Mouse (Mus musculus) kidney, adult 18-20 months (tissue): ENCODE measurements around the gene Ucn.

Experiments used
- DNase-seq: peaks from one replicate; pipeline ENCODE4 v3.0.0; 2021

Ucn gene

DNA sequence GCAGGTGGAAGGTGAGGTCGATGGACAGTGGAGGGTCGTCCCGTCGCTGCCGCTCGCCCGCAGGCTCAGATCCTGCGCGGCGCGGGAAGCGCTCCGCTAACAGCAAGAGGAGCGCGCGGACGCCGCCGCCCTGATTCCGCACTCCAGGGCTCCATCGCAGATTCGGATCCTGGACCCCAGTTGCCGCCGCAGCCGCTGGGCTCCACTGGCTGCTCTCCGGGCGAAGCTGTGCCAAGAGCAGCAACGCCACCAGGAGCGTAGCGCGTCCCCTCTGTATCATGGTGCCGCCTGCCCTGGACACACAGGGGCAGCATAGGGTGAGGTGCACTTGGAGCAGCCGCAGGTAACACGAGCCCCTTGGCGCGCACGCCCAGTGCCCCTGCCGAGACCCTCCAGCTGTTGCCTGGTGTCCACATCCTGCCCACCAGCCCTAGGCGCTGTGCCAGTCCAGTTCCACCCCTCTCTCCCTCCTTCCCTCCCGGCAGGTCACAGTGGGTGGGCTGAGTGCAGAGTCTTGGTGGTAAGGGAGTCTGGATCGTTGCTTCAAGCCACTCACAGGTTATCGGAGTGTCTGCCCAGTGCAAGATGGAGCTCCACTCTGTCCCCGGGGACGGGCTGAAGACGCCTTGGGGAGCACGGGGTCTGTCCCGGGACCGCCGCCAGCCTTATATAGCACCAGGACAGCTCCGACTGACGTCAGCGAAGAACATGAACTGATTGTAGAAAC is at the start of gene Ucn:
Gene Ucn, minus strand, starts transcription at position 589 of the 727 bp plus-strand sequence.
- no peak for DNase-seq

DNA sequence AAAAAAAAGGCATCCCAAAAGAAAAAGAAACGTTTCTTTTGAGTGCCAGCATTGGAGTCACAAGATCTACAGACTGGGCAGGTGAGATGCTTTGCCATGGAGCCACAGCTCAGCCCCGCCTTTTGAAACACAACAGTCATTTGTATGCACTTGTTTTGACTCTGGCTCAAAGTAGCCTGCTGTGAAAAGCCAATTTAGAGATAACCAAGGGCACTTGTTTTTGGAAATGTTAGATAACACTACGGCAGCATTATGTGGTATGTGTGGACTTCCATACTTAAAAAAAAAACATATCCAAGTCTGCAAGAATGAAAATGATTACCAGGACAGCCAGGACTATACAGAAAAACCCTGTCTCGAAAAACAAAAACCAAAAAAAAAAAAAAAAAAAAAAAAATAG is 45.0 kb upstream of the Ucn start:
- no peak for DNase-seq

DNA sequence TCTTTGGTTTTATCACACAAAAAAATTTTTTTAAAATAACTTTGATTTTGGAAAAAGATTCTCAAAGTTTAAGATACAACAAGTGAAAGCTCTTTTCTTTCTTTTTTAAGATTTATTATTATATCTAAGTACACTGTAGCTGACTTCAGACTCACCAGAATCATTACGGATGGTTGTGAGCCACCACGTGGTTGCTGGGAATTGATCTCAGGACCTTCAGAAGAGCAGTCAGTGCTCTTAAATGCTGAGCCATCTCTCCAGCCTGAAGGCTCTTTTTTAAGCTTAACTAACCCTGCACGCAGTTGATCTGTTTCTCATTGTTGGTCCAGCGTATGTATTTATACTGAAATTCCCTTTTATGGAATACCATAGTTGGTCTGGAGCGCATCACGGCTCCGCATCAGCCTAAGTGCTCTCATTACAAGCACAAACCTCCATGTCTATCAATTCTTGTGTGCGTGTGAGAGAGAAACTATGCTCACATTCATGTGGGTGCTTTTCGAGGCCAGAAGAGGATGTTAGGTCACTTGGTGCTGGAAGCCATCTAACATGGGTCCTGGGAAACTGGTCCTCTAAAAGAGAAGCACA is 42.6 kb upstream of the Ucn start:
- no peak for DNase-seq

DNA sequence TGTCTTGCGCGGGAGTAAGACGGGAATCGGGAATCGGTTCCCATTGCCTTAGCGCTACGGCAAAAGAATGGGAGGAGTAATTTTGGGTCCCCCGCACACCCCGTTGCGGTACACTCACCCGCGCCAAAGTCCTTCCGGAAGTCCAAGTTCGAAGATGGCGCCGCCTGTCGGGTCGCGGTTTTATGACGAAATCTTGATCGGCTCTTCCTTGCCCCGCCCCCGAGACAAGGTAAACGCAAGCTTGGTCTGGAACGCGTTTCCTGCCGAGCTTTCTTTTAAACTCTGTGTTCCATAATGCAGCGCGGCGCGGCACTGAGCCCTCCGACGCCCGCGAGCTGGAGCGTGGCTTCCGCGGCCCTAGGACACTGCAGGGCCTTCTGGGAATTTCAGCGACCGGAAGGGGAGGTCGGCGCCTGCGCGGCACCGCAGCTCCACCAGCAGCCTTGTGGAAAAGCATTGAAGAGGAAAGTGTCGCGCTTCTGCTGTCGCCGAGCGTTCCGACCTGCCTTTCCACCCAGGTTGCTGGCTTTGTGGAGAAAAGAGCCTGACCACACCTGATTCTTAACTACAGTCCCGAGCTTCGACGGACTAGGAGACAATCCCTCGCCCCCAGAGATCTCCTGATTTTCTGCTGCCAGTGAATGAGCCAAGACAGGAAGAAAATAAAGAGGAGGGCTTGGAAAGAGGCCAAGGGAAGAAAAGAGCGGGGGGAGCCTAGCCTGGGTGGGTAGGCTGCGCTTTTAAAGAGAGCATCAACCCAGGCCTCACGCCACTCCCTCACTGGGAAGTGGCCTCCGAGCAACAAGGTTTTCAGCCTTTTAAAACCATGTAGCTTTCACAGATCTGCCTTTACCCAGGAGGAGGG is 41.4 kb upstream of the Ucn start, which contains the start of the genes Gm29609 and Gtf3c2:
Gene Gm29609, minus strand, starts transcription at position 146 of the 865 bp plus-strand sequence.
Gene Gtf3c2, minus strand, starts transcription at position 379 of the 865 bp plus-strand sequence.
- peak; percentile 96 for DNase-seq

DNA sequence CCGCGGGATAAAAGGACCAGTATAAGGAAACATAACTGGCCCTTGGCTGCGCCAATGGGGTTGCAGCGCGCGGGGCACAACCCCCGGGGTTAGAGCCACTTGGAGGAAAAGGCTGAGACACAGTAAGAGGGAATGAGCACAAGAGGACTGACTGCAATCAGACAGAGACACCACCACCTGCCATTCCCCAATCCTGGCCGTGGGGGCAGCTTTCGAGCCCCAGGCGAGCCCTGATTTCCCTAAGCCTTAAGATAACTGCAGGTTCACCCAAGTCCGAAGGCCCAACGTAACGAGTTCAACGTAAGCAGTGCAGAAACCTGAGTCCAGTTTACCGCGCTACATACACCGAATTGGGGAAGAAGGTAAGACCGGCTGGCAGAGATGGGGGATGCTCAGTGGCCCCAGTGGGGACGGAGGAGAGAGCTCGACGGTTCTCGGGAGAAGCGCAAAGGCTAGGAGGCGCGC is 40.7 kb upstream of the Ucn start:
- DNase-seq = no peak

DNA sequence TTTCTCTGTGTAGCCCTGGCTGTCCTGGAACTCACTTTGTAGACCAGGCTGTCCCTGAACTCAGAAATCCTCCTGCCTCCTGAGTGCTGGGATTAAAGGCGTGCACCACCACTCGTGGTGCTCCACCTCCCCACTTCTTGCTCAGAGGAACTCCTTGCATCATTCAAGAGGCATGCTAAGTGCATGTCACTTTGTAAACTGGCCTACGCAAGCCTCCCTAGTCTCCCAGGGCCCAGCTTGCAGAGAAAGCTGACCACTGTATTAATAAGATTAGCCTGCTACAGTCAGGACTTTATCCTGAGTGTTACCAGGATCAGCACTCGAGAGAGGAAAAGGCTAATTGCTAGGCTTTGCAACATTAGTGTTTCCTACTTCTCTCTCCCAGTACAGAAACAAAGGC is 30.0 kb upstream of the Ucn start:
- no peak for DNase-seq

DNA sequence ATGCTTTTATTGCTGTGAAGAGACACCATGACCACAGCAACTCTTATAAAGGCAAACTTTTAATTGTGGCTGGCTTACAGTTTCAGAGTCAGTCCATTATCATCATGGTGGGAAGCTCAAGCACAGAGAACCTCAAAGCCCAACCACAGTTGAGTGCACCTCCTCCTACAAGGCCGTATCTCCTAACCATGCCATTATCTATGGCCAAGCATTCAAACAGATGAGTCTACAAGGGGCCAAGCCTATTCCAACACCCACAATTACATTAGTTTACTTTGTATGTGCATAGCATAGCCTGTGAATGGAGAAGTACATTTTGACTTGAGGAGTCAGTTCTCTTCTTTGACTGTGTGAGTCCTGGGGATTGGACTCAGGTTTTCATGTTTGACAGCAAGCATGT is 26.2 kb upstream of the Ucn start:
- no peak for DNase-seq

DNA sequence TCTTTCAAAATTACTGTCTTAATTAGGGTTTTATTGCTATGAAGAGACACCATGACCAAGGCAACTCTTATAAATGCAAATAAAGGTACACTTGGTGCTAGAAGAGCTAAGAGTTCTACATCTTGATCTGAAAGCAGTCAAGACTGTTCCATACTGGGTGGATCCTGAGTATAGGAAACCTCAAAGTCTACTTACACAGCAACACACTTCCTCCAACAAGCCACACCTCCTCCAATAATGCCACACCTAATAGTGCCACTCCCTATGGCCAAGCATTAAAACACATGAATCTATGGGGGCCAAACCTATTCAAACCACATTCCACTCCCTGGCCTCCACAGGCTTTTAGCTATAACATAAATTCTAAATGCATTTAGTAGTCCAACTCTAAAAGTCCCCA is 23.8 kb upstream of the Ucn start:
- no peak for DNase-seq

DNA sequence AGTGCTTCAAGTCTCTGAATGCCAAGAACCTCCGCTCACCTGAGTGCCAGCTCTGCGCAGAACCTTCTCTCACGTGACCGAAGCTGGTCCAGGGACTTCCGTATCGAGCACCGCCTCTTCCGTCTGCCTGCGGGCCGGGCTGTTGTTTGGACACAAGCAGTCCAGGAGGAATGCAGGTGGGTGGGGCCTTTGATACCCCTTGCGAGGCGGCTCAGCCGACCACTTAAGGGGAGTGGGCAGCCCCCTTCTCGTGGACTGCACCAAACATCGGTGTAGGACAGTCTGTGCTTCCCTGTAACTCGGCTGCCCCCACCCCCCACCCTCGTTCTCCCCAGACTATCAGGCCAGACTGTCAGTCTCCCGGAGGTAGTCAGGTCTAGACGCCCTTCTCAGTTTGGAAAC is 15.5 kb upstream of the Ucn start, which contains the start of gene Mpv17:
Gene Mpv17, minus strand, starts transcription at position 100 of the 402 bp plus-strand sequence.
- peak; percentile 89 for DNase-seq

DNA sequence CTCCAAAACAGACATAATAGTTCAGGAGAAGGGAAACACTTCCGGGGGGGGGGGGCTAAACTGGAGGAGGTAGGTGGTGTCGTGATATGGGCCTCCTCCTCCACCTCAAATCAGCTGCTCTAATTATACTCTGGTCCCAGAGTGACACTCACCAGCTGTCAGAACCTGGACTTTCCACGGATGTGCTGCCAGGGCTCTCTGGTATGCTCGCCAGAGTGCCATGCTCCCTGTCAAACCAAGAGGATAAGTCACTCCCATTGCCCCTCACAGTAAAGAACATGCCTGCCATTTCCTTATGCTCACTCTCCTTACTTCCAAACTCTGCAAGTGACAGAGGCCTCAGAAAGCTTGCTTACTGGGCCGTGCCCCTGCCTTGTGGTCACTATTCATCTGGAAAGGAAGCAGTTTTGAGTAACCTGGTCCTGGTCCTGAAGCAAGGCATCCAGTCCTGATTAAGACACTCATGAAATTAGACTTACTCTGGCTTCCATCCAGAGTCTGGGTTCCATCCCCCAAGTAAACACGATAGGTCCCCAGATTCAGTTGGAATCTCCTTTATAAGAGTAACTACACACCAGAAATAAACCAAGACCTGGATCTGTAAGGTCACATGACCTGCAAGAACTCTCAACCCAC is 15.0 kb upstream of the Ucn start:
- no peak for DNase-seq

DNA sequence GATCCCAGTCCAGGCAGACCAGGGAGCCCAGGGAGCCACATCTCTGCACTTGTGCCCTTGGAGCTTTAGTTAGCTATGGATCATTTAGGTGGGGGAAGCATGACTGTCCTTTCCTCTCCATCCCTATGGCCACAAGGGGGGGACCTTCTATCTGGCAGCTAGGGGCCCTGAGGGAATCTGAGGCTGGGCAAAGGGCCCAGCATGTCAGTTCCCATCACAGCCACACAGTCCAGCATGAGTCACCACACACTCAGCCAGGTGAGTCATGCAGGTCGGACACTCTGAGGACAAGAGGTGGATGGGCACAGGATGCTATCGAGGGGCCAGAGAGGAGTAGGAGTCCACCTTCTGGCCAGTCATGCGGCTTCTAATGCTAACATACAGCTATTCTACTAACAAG is 13.1 kb upstream of the Ucn start:
- no peak for DNase-seq

DNA sequence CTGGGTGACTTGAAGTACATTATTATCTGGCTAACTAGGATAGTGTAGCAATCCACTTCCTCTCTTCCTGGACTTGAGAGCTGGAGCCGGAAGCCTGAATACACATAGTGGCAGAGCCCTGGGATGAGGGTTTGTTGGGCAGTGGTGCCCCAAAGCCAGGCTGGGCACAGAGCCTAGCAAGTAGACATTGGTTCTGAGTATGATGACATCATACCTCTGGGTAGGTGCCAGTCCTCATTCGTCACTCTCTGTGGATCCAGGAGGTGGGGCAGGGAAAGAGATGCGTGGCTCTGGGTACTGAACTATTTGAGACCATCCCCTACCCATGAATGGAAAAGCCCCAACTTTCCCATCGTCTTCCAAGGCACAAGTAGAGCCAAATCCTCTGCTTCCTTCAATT is 11.2 kb upstream of the Ucn start:
- DNase-seq = no peak

DNA sequence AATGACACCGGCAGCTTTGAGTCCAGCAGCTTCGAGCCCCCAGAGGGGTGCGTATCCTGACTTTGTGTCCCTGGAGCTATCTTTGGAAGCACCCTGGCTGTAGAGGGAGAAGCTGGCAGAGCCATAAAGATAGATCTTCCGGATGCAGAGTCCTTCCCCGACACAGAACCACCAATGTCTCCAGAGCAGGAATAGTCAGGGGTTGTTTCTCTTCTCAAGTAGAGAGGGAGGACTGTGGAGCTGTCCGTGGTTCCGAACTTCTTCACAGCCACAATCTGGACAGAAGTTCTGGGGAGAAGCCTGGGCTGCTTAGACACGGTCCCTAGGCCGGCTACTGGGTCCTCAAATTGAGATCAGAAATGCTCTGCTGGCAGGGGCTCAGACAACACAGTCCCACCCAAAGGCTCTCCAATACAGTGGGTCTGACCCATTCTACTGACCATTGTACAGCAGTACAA is 368 bp upstream of the Ucn start:
- no peak for DNase-seq

DNA sequence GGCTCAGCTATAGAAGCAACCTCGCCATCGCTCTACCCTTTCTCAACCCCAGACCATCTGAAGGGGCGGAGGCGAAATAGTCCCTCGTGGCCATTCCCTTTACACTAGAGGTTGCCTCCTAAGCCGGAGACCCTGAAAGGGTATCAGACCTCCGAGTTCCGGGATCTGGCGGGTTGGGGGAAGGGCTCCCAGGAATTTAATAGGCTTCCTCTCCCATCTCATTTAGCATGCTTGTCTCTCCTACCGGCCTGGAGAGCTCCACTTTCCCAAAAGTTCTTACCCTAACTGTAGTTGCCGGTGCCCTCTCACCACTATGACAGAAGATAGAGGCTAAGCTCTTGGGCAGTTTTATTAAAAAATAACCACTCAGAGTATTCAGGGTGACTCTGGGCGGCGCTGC is 971 bp downstream of the Ucn start:
- DNase-seq = no peak

DNA sequence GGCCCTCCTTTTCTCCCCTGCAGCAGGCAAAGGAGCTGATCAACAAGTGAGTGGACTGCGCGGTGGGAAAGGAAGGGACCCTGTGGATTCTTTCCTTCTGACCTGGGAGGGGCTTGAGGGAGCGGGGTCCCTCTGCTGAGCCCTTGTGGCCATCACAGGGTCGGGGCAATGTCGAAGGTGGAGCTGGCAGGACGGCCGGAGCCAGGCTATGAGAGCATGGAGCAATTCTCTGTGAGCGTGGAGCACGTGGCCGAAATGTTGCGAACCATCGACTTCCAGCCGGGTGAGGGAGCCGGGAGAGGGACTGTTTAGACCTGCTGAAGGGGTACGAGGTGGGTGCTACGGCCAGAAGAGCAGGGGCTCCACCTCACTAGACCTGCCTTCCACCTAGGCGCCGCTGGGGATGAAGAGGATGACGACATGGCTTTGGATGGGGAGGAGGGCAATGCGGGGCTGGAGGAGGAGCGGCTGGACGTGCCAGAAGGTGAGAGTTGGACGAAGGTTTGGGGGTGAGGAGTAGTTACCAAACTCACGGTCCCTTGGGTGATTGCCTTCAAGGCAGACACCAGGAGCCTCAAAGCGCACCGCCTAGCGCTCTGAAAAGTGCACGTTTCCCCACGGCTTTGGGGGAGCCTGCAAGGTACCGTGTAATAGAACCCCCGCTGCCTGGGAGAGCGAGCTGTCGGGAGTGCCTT is 1.8 kb downstream of the Ucn start:
- no peak for DNase-seq

DNA sequence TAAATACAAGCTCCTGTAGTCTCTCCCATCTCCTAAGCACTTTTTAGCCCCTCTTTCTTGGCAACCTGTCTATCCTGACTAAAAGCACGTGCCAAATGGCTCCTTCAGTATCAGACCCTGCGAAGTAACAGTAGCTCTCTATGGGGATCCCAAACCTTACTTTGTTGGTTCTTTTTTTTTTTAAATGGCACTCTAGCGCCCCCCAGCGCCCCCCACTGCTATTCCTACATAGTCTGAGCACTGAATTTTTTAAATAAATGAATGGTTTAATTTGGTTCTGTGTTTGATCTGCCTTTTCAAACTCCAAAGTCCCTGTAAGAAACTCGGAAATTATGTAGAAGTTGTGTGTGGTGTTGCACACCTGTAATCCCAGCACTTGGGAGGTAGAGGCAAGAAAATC is 12.6 kb downstream of the Ucn start:
- DNase-seq = no peak

DNA sequence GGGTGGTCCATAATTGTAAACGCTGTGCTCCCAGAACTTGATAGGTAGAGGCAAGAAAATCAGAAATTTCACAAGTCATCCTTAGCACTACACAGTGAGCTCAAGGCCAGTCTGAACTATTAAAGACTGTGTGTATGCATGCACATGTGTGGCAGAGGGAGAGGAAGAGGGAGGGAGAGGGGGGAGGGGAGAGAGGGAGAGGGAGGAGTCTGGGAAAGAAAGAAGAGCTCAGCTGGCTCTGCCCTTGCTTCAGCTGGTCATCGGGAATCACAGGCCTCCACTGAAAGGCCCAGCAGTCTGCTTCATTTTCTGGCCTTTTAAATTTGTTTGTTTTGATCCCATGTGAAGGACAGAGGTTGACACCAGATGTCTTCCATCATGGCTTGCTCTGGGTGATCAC is 15.1 kb downstream of the Ucn start:
- no peak for DNase-seq

DNA sequence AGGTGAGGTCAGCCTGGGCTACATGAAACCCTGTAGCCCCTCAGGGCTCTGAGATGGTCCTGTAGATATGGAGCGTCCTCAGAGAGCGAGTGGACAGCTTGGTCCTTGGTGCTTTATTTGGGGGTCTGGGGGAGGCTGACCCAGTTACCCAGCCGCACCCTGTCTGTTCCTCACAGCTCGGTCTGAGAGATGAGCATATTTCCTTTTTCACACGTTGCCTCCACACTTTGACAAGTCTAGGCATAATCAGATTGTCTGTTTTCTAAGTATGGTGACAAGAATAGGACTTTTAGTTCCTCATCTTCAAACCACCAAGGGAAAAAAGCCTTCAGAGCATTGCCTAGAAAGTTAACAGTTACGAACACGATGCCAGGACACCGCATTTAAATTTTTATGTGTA is 17.5 kb downstream of the Ucn start:
- no peak for DNase-seq

DNA sequence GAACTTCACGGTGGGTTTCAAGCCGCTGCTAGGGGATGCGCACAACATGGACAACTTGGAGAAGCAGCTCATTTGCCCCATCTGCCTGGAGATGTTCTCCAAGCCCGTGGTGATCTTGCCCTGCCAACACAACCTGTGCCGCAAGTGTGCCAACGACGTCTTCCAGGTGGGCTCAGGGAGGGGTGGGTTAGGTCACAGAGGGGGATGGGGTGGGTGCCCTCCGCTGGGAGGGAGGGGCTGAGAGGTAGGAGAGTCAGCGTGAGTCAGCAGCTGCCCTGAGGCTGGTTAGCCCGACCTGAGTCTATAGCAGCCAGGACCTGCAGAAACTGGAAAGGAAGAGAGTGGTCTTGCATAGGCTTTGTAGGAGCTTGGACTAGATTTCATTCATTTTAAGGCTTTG is 21.7 kb downstream of the Ucn start:
- DNase-seq = no peak

DNA sequence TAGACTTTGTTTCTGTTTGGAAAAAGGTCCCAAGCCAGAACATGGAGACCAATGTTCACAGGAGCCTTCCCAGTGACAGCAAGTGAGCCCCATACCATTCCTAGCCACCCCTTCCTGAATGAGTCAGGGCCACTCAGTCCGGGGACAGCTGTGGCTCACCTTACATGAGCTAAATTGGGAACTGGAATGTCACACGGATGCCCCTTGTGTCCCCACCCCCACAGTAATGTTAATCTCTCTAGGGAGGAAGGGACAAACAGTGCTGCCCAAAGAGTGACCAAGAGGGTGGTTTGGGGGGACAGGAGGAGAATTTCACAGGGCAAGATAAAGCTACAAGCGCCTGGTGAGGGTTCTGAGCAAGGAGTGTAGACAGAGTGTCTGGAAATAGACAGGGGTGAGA is 22.3 kb downstream of the Ucn start, which contains the start of gene Trim54:
Gene Trim54, plus strand, starts transcription at position 359 of the 400 bp plus-strand sequence.
- DNase-seq = no peak

DNA sequence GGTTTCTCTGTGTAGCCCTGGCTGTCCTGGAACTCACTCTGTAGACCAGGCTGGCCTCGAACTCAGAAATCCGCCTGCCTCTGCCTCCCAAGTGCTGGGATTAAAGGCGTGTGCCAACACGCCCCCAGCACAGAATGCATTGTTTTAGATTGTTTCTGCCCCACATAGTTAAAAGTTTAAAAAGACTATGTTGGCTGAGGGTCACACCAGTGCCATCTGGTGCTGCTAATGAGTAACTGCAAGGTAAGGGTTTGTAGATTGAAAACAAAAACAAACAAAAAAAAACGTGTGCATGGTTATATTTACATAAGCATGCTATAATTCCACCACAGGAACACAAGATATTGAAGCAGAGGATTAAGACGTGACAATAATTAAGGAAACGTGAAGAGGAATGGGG is 27.8 kb downstream of the Ucn start:
- DNase-seq = peak; percentile 11

DNA sequence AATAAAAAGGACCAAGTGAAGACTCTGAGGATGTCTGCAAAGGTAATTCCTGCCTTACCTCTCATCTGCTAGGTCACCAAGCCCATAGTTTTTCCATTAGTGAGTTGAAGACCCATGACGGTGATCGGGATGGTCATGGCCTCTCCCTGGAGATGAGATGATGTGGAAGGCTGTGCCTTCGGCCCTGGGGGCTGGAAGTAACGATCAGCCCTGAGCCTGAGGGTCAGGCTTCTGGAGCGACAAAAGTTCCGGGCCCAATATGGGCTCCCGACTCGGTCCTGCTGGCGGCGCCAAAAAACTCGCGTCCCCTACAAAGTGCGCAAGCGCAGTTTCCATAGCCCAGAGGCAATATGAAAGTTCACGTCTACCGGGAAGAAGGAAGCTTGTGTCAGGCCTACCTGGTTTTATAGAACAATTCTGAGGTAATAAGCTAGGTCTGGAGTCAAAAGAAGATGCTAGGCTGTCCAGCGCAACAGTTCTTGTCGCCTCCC is 30.6 kb downstream of the Ucn start, which contains the start of gene Slc30a3:
Gene Slc30a3, minus strand, starts transcription at position 238 of the 491 bp plus-strand sequence.
- DNase-seq = no peak
